Mouse (Mus musculus): ENCODE results near the gene RPS10-NUDT3. TPM values are rescaled to one million over a fixed set of nuclear protein-coding genes. Genes with fewer than 3 reads are reported as not detected.

RPS10-NUDT3 gene
- polyA plus RNA-seq, 1 experiment = not detected

DNA sequence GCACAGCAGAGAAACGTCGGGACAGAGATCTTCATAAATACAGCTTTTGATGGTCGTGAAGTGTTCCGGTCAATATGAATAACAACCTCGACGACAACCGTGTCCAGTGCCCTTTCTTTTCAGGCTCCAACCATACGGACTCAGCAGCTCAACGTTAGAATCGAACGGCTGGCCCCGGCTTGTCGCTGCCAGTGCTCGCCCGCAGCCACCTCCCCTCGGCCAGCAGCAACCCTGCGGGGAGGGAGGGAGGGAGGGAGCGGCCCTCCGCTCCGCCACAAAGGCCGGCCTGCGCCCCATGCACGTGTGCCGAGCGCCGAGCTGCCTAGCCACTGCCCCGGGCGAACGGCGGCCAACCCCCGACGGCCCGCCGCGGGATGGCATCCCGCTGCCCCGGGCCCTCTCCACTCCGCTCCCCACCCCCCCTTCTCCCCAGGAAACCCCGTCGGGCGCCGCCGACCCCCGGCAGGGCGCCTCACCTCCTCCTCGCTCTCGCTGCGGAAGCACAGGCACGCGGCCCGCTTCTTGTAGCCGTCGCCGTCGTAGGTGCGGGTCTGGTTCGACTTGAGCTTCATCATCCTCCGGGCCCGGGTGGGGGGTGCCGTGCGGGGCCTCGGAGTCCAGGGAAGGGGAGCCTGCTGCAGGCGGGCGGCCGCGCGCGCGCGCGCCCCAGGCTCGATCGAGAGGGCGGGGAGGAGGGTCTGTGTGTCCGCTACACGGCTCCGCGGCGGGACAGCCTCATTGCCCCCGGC, 12.2 kb downstream of the RPS10-NUDT3 start:
- TF ChIP-seq CTCF (IDR thresholded peaks at IDR 0.05; ENCODE audit: extremely low read depth, insufficient read depth, insufficient read length, insufficient replicate concordance) (no peak), POLR2A (IDR thresholded peaks at IDR 0.05; ENCODE audit: low read depth, low read length) (no peak)
- H3K27me3 ChIP-seq (ENCODE audit: control insufficient read depth, insufficient read depth, low read length) = no peaks in the 10 kb centered on the region
- peak overlapping the region; percentile 95 for H3K4me3 ChIP-seq (ENCODE audit: extremely low read depth, insufficient read depth, insufficient read length)
- H3K36me3 ChIP-seq (ENCODE audit: control insufficient read depth, insufficient read depth, low read length) = no peaks in the 10 kb centered on the region
- peak overlapping the region; percentile 64 for H3K27ac ChIP-seq (ENCODE audit: insufficient read depth, low read length)
- H3K4me1 ChIP-seq (ENCODE audit: control insufficient read depth, insufficient read depth, insufficient read length) = peaks cover 2% of the 10 kb centered on the region
- peak in 1 of 2 experiments; percentile 22 for DNase-seq (ENCODE audit: low read depth in 1 of 2, low spot score in 2 of 2)
- under 1% methylated on average over 68 of the region's 80 CpGs for WGBS

DNA sequence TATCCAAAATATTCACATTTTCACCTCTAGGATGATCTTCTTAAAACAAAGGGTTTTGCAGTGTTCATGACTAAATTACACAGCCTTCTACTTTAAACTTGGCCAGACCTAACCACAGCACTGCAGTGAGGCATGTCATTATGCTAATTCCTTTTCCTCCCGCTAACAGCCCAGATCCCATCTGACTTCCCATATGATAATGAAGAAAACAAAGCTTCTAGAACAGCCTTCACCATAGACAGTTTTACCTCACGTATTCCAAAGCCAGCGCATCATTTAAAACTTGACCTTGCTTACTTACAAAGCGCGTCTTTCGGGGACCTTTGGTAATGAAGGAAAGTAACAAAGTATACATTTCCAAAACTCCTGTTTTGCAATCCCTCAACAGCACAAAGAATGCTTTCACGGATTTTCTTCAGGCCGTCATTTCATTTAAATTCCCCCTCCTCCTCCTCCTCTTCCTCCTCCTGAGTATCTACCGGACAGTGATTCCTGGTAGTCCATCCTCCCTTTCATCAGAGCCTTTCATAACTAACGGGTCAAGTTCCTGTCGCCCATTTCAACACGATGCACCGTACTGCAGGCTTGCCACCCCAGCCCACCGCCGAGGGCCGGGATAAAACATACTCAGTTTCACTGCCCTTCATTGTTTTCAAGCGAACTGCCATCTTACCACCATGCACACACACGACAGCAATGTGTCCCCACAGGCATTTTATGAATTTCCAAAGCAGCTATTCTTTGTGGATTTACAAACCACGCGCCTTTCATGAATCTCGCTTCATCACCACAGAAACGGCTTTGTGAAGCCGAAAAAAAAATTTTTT, 13.1 kb downstream of the RPS10-NUDT3 start:
- Histone ChIP-seq H3K36me3 (ENCODE audit: control insufficient read depth, insufficient read depth, low read length) (no peaks in the 10 kb centered on the region), H3K4me3 (ENCODE audit: extremely low read depth, insufficient read depth, insufficient read length) (peak overlapping the region; percentile 95), H3K4me1 (ENCODE audit: control insufficient read depth, insufficient read depth, insufficient read length) (peaks cover 2% of the 10 kb centered on the region), H3K27ac (ENCODE audit: insufficient read depth, low read length) (no peak overlapping the region), H3K27me3 (ENCODE audit: control insufficient read depth, insufficient read depth, low read length) (no peaks in the 10 kb centered on the region)
- DNase-seq (ENCODE audit: low read depth in 1 of 2, low spot score in 2 of 2) = no peak
- TF ChIP-seq CTCF (IDR thresholded peaks at IDR 0.05; ENCODE audit: extremely low read depth, insufficient read depth, insufficient read length, insufficient replicate concordance) (no peak), POLR2A (IDR thresholded peaks at IDR 0.05; ENCODE audit: low read depth, low read length) (no peak)
- 3% methylated on average over 23 of the region's 23 CpGs for WGBS

DNA sequence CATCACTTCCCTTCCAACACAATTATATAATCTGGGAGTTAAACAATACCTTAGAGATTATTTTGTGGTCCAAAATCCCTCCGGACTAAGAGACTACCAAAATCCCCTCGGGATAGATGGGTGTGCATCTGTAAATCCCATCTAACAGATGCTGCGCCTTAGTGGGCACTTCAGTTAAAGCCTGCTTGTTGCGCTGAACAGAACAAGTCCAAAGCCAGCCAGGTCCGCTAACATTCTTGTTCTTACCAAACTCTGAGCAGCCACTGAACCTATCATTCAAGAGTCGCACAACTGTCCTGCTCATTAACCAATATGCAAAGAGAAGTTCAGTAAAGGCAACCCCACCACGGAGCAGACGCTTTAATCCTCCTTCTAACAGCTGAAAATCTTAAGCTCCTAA, 13.9 kb downstream of the RPS10-NUDT3 start:
- DNase-seq (ENCODE audit: low read depth in 1 of 2, low spot score in 2 of 2) = no peak
- Histone ChIP-seq H3K36me3 (ENCODE audit: control insufficient read depth, insufficient read depth, low read length) (no peaks in the 10 kb centered on the region), H3K27ac (ENCODE audit: insufficient read depth, low read length) (no peak overlapping the region), H3K27me3 (ENCODE audit: control insufficient read depth, insufficient read depth, low read length) (no peaks in the 10 kb centered on the region), H3K4me3 (ENCODE audit: extremely low read depth, insufficient read depth, insufficient read length) (no peak overlapping the region), H3K4me1 (ENCODE audit: control insufficient read depth, insufficient read depth, insufficient read length) (peaks cover 2% of the 10 kb centered on the region)
- TF ChIP-seq CTCF (IDR thresholded peaks at IDR 0.05; ENCODE audit: extremely low read depth, insufficient read depth, insufficient read length, insufficient replicate concordance) (no peak), POLR2A (IDR thresholded peaks at IDR 0.05; ENCODE audit: low read depth, low read length) (no peak)
- WGBS = 34% methylated on average over 8 of the region's 8 CpGs

DNA sequence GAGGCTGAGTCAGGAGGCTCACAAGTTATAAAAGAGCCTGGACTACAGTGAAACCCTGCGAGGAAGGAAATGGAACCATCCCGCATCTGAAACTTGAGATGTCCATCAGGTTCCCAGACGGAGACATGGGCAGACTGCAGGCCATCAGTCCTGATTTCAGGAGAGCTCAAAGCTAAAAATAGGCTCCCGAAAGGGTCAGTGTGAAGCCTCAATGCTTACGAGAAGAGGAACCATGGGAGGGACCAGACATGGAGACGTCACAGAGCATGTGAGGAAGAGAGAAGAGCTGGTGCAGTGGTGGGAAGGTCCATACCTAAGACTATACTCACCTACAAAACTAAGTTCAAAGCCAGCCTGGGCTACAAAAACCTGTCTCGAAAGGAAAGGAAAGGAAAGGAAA, 19.6 kb downstream of the RPS10-NUDT3 start:
- H3K4me3 ChIP-seq (ENCODE audit: extremely low read depth, insufficient read depth, insufficient read length) = no peak overlapping the region
- H3K27ac ChIP-seq (ENCODE audit: insufficient read depth, low read length) = no peak overlapping the region
- DNase-seq (ENCODE audit: low read depth in 1 of 2, low spot score in 2 of 2) = no peak
- no peaks in the 10 kb centered on the region for H3K36me3 ChIP-seq (ENCODE audit: control insufficient read depth, insufficient read depth, low read length)
- peaks cover 14% of the 10 kb centered on the region; the same call in 1 of the 2 replicates for H3K4me1 ChIP-seq (ENCODE audit: control insufficient read depth, insufficient read depth, insufficient read length)
- 74% methylated on average over 7 of the region's 7 CpGs for WGBS
- no peak for TF ChIP-seq POLR2A (IDR thresholded peaks at IDR 0.05; ENCODE audit: low read depth, low read length)
- no peak for TF ChIP-seq CTCF (IDR thresholded peaks at IDR 0.05; ENCODE audit: extremely low read depth, insufficient read depth, insufficient read length, insufficient replicate concordance)
- H3K27me3 ChIP-seq (ENCODE audit: control insufficient read depth, insufficient read depth, low read length) = no peaks in the 10 kb centered on the region

DNA sequence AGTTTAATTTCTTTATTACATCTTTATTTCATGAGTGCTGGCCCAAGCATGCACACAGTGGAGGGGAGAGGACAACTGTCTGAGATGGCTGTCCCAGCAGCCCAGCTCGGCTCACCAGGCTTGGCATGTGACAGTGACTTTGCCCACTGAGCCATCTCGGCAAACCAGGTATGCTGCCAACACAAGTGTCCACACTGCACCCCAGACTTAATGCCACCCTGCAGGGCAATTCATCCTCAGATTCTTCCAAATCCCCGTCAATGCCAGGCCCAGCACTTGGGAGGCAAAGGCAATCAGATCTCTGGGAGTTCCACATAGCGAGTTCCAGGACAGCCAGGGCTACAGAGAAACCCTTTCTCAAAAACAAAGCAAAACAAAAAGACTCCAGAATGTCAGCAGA, 22.0 kb downstream of the RPS10-NUDT3 start:
- no peak overlapping the region for H3K27ac ChIP-seq (ENCODE audit: insufficient read depth, low read length)
- no peak for TF ChIP-seq POLR2A (IDR thresholded peaks at IDR 0.05; ENCODE audit: low read depth, low read length)
- TF ChIP-seq CTCF (IDR thresholded peaks at IDR 0.05; ENCODE audit: extremely low read depth, insufficient read depth, insufficient read length, insufficient replicate concordance) = no peak
- no peaks in the 10 kb centered on the region for H3K36me3 ChIP-seq (ENCODE audit: control insufficient read depth, insufficient read depth, low read length)
- H3K4me3 ChIP-seq (ENCODE audit: extremely low read depth, insufficient read depth, insufficient read length) = no peak overlapping the region
- DNase-seq (ENCODE audit: low read depth in 1 of 2, low spot score in 2 of 2) = no peak
- H3K27me3 ChIP-seq (ENCODE audit: control insufficient read depth, insufficient read depth, low read length) = no peaks in the 10 kb centered on the region
- H3K4me1 ChIP-seq (ENCODE audit: control insufficient read depth, insufficient read depth, insufficient read length) = peaks cover 14% of the 10 kb centered on the region; the same call in 1 of the 2 replicates
- WGBS = 93% methylated on average over 4 of the region's 4 CpGs

DNA sequence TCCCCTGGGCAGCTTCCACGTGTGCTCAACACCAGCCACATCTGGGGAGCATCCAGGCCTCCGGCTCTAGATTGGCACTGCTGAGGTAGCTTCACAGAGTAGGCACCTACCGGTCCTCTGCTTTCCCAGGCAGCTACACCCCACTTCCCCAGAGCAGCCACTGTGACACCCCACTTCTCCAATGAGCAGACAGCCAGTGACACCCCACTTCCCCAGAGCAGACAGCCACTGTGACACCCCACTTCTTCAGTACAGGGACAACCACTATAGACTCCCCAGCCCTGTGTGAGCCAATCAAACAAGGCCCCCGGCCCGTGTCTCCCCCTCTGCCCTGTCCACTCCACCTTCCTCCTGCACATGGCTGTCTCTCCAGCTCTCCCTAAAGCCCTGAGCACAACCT, 23.0 kb downstream of the RPS10-NUDT3 start:
- Histone ChIP-seq H3K27ac (ENCODE audit: insufficient read depth, low read length) (no peak overlapping the region), H3K36me3 (ENCODE audit: control insufficient read depth, insufficient read depth, low read length) (no peaks in the 10 kb centered on the region), H3K4me3 (ENCODE audit: extremely low read depth, insufficient read depth, insufficient read length) (no peak overlapping the region), H3K4me1 (ENCODE audit: control insufficient read depth, insufficient read depth, insufficient read length) (peaks cover 14% of the 10 kb centered on the region; the same call in 1 of the 2 replicates), H3K27me3 (ENCODE audit: control insufficient read depth, insufficient read depth, low read length) (no peaks in the 10 kb centered on the region)
- WGBS = 48% methylated on average over 5 of the region's 5 CpGs
- TF ChIP-seq CTCF (IDR thresholded peaks at IDR 0.05; ENCODE audit: extremely low read depth, insufficient read depth, insufficient read length, insufficient replicate concordance) (no peak), POLR2A (IDR thresholded peaks at IDR 0.05; ENCODE audit: low read depth, low read length) (no peak)
- DNase-seq (ENCODE audit: low read depth in 1 of 2, low spot score in 2 of 2) = no peak

All from spleen, adult 2 months (tissue).